Comparison of ENCODE assay signal across 9 mouse cellular contexts in genomic region chr9:41391591-41392320, GRCm38 (mm10).
DNase-seq lines count a peak whose midpoint lies in the region; ATAC-seq lines count a peak whose summit lies in the region.
"Had no signal": no experiment of that assay in that cellular context is flagged by ENCODE, and none has a peak within 500 bp of the region (broad histone marks: within the 10 kb centered on the region; RNA-seq: fewer than 3 reads in every experiment).

No protein-coding gene starts in this region.

- peaks cover 9% of the 10 kb centered on the region for H3K4me1 ChIP-seq in hindbrain, embryonic 14.5 days (replicated peaks; ENCODE audit: control insufficient read depth, insufficient read depth, low read length)
- peaks cover 28% of the 10 kb centered on the region for H3K4me1 ChIP-seq in midbrain, embryonic 12.5 days

- peak overlapping the region; percentile 44 for H3K27ac ChIP-seq in hindbrain, embryonic 14.5 days
- peak overlapping the region; percentile 57 for H3K27ac ChIP-seq in midbrain, embryonic 12.5 days (replicated peaks)

- peak; percentile 20 to 35 for DNase-seq in heart, adult 18-20 months
- DNase-seq in heart, adult 8-10 months (ENCODE audit: low spot score): no peak
- peak; percentile 89 for DNase-seq in brain, adult 2 months (ENCODE audit: low read depth, low spot score)
- no peak for DNase-seq in hindbrain, embryonic 14.5 days (ENCODE audit: low spot score)
- DNase-seq in adrenal gland, adult 18-20 months (ENCODE audit: low spot score in 2 of 2): no peak
- DNase-seq in heart, postnatal 4 days: no peak
- DNase-seq: gastrocnemius, postnatal 25 days had no signal

- H3K27me3 ChIP-seq in hindbrain, embryonic 14.5 days (ENCODE audit: control insufficient read depth, insufficient read depth, low read length): no peaks in the 10 kb centered on the region
- no peaks in the 10 kb centered on the region for H3K27me3 ChIP-seq in midbrain, embryonic 12.5 days

- peaks cover 43% of the 10 kb centered on the region for H3K36me3 ChIP-seq in hindbrain, embryonic 14.5 days (replicated peaks; ENCODE audit: control insufficient read depth, insufficient read depth)
- peaks cover 24% of the 10 kb centered on the region for H3K36me3 ChIP-seq in midbrain, embryonic 12.5 days

- H3K9me3 ChIP-seq in hindbrain, embryonic 14.5 days (ENCODE audit: control insufficient read depth, low read length): no peaks in the 10 kb centered on the region
- H3K9me3 ChIP-seq in midbrain, embryonic 12.5 days: no peaks in the 10 kb centered on the region

- H3K4me2 ChIP-seq in hindbrain, embryonic 14.5 days (replicated peaks): no peak overlapping the region
- H3K4me2 ChIP-seq in midbrain, embryonic 12.5 days (replicated peaks): no peak overlapping the region

- ATAC-seq in hindbrain, embryonic 14.5 days (ENCODE audit: low FRiP score): no peak
- no peak for ATAC-seq in midbrain, embryonic 12.5 days (ENCODE audit: low FRiP score, low read depth)
- no peak for ATAC-seq in erythroblast, adult 5-6 weeks (replicated peaks; ENCODE audit: low FRiP score, poor library complexity, severe bottlenecking)

- no peak overlapping the region for H3K4me3 ChIP-seq in hindbrain, embryonic 14.5 days (replicated peaks; ENCODE audit: low read length)
- H3K4me3 ChIP-seq in midbrain, embryonic 12.5 days: no peak overlapping the region

- 35% methylated on average over 6 of the region's 6 CpGs for WGBS in hindbrain, embryonic 14.5 days
- 45% methylated on average over 6 of the region's 6 CpGs for WGBS in midbrain, embryonic 12.5 days

- H3K9ac ChIP-seq in hindbrain, embryonic 14.5 days: no peak overlapping the region
- H3K9ac ChIP-seq in midbrain, embryonic 12.5 days (replicated peaks): no peak overlapping the region

Comparison
In these comparisons a context has a peak if more than half of its experiments do, and no peak if none do; other contexts are left out.
1. DNase-seq: peak in heart, adult 18-20 months (2 of 2) and brain, adult 2 months (single experiment); none in heart, adult 8-10 months (single experiment), hindbrain, embryonic 14.5 days (single experiment), adrenal gland, adult 18-20 months (0 of 2) and heart, postnatal 4 days (single experiment).